Mouse (Mus musculus) midbrain, embryonic 14.5 days (tissue): ENCODE data around the gene Sertad4. TPM values are rescaled to one million over a fixed set of nuclear protein-coding genes. Genes with fewer than 3 reads are reported as not detected.

Experiments used
- ATAC-seq: fragments of 200-750 bp; cut with Nextera tagmentation; 2 replicates; pipeline ENCODE4 v1.8.0; 2017; ENCODE audit warnings: moderate number of reproducible peaks, moderate library complexity; ENCODE audit not compliant: low FRiP score, low TSS enrichment
- DNase-seq: peaks from one replicate; pipeline ENCODE4 v3.0.0-alpha.2; 2015
- H3K27ac ChIP-seq: fragments of 300-500 bp; sonication (generic); replicated peaks from 2 replicates; pipeline ENCODE4 v1.5.1; 2014; ENCODE audit warnings: mild to moderate bottlenecking, low read depth, low read length, moderate library complexity
- H3K27me3 ChIP-seq: fragments of 300-500 bp; sonication (generic); 2 replicates; pipeline ENCODE4 v1.6.1; 2014; ENCODE audit warnings: low read length, control low read depth, mixed read lengths; ENCODE audit not compliant: control insufficient read depth, insufficient read depth
- H3K36me3 ChIP-seq: fragments of 300-500 bp; sonication (generic); 2 replicates; pipeline ENCODE4 v1.6.1; 2014; ENCODE audit warnings: low read length, control low read depth; ENCODE audit not compliant: control insufficient read depth, insufficient read depth
- H3K4me1 ChIP-seq: fragments of 300-500 bp; sonication (generic); 2 replicates; pipeline ENCODE4 v1.6.1; 2014; ENCODE audit warnings: mild to moderate bottlenecking, antibody characterized with exemption, low read length, control low read depth; ENCODE audit not compliant: control insufficient read depth, insufficient read depth
- H3K4me2 ChIP-seq: fragments of 300-500 bp; sonication (generic); 2 replicates; pipeline ENCODE4 v1.6.1; 2014; ENCODE audit warnings: mild to moderate bottlenecking, low read length, moderate library complexity
- H3K4me3 ChIP-seq: fragments of 300-500 bp; sonication (generic); replicated peaks from 2 replicates; pipeline ENCODE4 v1.5.1; 2014; ENCODE audit warnings: low read depth, low read length
- H3K9ac ChIP-seq: fragments of 300-500 bp; sonication (generic); replicated peaks from 2 replicates; pipeline ENCODE4 v1.6.1; 2014; ENCODE audit warnings: mild to moderate bottlenecking, low read length, moderate library complexity
- H3K9me3 ChIP-seq: fragments of 300-500 bp; sonication (generic); 2 replicates; pipeline ENCODE4 v1.6.1; 2016; ENCODE audit warnings: low read length, control low read depth, mixed read lengths; ENCODE audit not compliant: control insufficient read depth
- WGBS: fragments of 180-500 bp; shearing (Covaris S2); extraction: QIAGEN DNeasy Blood & Tissue Kit; methylation state at CpG from one replicate; pipeline ENCODE4 v1.1.7; 2014; 5-methylcytosine and 5-hydroxymethylcytosine counted together
- polyA plus RNA-seq: library from polyadenylated mRNA; unstranded; fragments of >200 nt; fragmentation: Nextera tagmentation; extraction: Ambion mirVana; gene quantifications from 2 replicates; pipeline ENCODE4 v1.2.1, GENCODE M21; 2014

Sertad4 gene
- polyA plus RNA-seq, 1 experiment from 2014 or later, result 39.5 TPM

DNA sequence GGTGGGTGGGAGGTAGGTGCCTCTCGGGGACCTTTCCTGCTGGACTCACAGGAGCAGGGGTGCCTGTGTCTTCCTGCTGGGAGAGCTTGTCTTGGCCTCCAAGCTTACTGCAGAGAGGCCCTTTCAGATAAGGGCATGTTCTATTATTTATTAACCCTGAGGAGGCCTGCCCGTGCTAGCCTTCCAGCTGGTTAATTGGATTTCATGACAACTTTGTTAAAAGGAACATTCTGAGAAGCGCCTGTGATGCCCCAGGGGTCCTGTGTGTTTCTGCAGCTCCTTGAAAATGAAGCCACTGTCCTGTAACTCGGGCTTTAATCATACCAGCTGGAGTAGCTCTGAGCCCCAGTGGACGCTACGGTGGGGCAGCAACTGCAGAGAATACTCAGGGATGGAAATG is 25.1 kb downstream of the Sertad4 start:
- no peak overlapping the region for H3K4me3 ChIP-seq
- no peaks in the 10 kb centered on the region for H3K9me3 ChIP-seq
- no peak for ATAC-seq
- H3K27ac ChIP-seq, result peak overlapping the region; percentile 81
- H3K36me3 ChIP-seq, result no peaks in the 10 kb centered on the region
- H3K9ac ChIP-seq, result no peak overlapping the region
- peaks cover 40% of the 10 kb centered on the region for H3K4me1 ChIP-seq
- WGBS, result 4% methylated on average over 6 of the region's 6 CpGs
- no peaks in the 10 kb centered on the region; the same call in 1 of the 2 replicates for H3K27me3 ChIP-seq
- H3K4me2 ChIP-seq, result no peak overlapping the region
- DNase-seq, result peak; percentile 78

DNA sequence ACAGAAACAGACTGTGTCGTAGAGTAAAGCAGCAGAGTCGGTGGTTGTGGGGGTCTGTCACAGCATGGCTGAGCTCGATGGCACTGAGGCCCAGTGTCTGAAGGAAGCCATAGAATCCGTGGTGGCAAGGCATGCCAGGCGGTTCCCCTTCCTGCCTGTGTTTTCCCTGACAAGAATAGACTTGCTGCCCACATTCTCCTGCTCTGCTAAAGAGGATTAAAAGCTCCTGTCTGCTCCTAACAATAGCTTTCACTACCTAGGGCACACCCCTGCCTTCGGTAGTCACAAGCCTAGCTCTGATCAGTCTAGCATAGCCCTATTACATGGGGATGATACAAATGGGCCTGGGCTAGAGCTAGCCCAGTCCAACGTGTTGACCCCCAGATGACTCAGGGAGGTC is 26.6 kb downstream of the Sertad4 start:
- no peaks in the 10 kb centered on the region for H3K9me3 ChIP-seq
- no peaks in the 10 kb centered on the region; the same call in 1 of the 2 replicates for H3K27me3 ChIP-seq
- 18% methylated on average over 7 of the region's 7 CpGs for WGBS
- H3K4me1 ChIP-seq, result peaks cover 32% of the 10 kb centered on the region
- H3K4me3 ChIP-seq, result no peak overlapping the region
- H3K36me3 ChIP-seq, result no peaks in the 10 kb centered on the region
- DNase-seq (no peak), ATAC-seq (no peak)
- no peak overlapping the region for H3K4me2 ChIP-seq
- H3K9ac ChIP-seq, result no peak overlapping the region
- peak overlapping the region; percentile 49 for H3K27ac ChIP-seq

DNA sequence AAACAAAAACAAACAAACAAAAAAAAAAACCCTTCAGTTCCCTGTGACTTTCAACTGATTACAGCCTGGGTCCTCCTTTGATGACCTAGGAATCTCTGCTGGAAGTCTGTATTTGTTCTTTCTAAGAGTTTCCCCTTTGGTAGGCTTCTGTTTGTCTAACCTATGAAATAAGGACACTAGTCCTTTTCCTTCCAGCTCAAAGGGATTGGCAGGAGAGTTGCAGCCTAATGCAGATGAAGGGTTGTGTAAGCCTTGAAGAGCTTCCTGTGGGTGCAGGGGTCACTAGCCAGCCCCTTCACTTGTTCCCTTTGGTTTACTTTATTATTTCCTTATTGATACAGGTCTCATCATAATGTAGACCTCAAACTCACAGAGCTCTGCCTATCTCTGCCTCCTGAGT is 27.6 kb downstream of the Sertad4 start:
- Histone ChIP-seq H3K36me3 (no peaks in the 10 kb centered on the region), H3K27me3 (no peaks in the 10 kb centered on the region; the same call in 1 of the 2 replicates)
- no peak for ATAC-seq

GRCm38 (mm10) chr1:192825746-192826145 is 29.8 kb downstream of the Sertad4 start:
- Histone ChIP-seq H3K27ac (no peak overlapping the region), H3K4me3 (no peak overlapping the region), H3K4me2 (no peak overlapping the region), H3K9me3 (no peaks in the 10 kb centered on the region), H3K36me3 (no peaks in the 10 kb centered on the region), H3K27me3 (no peaks in the 10 kb centered on the region), H3K4me1 (peaks cover 21% of the 10 kb centered on the region), H3K9ac (no peak overlapping the region)
- WGBS, result 28% methylated on average over 9 of the region's 9 CpGs
- DNase-seq, result no peak
- ATAC-seq, result no peak

More for the DNA sequence above, 27.6 kb downstream of the Sertad4 start:
- DNase-seq, result no peak
- H3K4me3 ChIP-seq, result no peak overlapping the region
- no peak overlapping the region for H3K9ac ChIP-seq
- H3K9me3 ChIP-seq, result no peaks in the 10 kb centered on the region
- H3K4me2 ChIP-seq, result no peak overlapping the region
- peaks cover 32% of the 10 kb centered on the region for H3K4me1 ChIP-seq
- no peak overlapping the region for H3K27ac ChIP-seq

GRCm38 (mm10) chr1:192822652-192823525 is 32.7 kb downstream of the Sertad4 start:
- H3K27ac ChIP-seq, result peak overlapping the region; percentile 60
- H3K4me2 ChIP-seq, result no peak overlapping the region
- peak; percentile 75 for DNase-seq
- H3K36me3 ChIP-seq, result no peaks in the 10 kb centered on the region
- no peaks in the 10 kb centered on the region for H3K27me3 ChIP-seq
- no peak overlapping the region for H3K9ac ChIP-seq
- no peaks in the 10 kb centered on the region for H3K9me3 ChIP-seq
- no peak overlapping the region for H3K4me3 ChIP-seq
- ATAC-seq, result peak; percentile 82
- H3K4me1 ChIP-seq, result peaks cover 6% of the 10 kb centered on the region
- 24% methylated on average over 13 of the region's 13 CpGs for WGBS

GRCm38 (mm10) chr1:192822309-192822651 is 33.3 kb downstream of the Sertad4 start:
- Histone ChIP-seq H3K9me3 (no peaks in the 10 kb centered on the region), H3K27ac (peak overlapping the region; percentile 60; the same call in 1 of the 2 replicates)
- 83% methylated on average over 1 of the region's 1 CpGs for WGBS

DNA sequence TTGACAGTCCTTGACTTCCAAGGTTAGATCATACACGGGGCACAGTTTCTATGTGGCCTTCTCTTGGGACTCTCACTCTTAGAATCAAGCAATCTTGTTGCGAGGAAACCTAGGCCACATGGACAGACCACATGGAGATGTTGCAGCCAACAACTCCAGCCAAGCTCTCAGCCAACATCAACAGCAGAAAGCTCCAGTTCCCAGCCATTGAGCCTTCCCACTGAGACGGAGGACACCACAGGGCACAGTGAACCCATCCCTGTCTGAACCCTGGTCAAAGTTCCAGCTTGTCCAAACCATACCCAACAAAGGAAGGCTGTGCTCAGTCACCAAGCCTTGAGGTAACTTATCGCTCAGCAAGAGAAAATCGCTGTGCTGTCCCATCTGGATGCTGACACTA is 37.2 kb downstream of the Sertad4 start:
- no peaks in the 10 kb centered on the region for H3K27me3 ChIP-seq
- no peak overlapping the region for H3K4me3 ChIP-seq
- no peak overlapping the region for H3K9ac ChIP-seq
- 94% methylated on average over 5 of the region's 5 CpGs for WGBS
- H3K4me2 ChIP-seq, result no peak overlapping the region
- H3K4me1 ChIP-seq, result peaks cover 3% of the 10 kb centered on the region
- no peak overlapping the region for H3K27ac ChIP-seq
- no peaks in the 10 kb centered on the region for H3K9me3 ChIP-seq
- ATAC-seq (no peak), DNase-seq (no peak)
- H3K36me3 ChIP-seq, result no peaks in the 10 kb centered on the region

More at GRCm38 (mm10) chr1:192822309-192822651, 33.3 kb downstream of the Sertad4 start:
- Histone ChIP-seq H3K4me2 (no peak overlapping the region), H3K4me3 (no peak overlapping the region), H3K36me3 (no peaks in the 10 kb centered on the region), H3K9ac (no peak overlapping the region), H3K4me1 (peaks cover 6% of the 10 kb centered on the region), H3K27me3 (no peaks in the 10 kb centered on the region)
- ATAC-seq (no peak), DNase-seq (no peak)

DNA sequence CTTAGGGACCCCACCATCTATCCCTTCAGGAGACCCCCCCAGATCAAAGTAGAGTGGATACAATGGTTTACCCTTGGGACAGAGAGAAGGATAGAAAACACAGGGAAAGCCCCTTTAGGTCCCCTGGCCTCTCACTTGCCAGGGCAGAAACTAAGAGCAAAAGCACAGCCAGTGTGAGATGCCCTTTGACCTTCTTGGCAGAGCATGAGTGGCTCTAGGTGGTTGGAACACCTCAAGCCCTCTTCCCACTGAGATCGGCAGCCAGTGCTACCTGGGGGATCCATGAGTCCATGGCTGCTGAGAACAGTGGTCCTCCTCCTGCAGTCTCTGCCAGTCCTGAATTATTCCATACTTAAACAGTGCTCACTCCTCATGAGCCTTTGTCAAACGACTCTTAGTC is 39.8 kb downstream of the Sertad4 start:
- Histone ChIP-seq H3K4me1 (no peaks in the 10 kb centered on the region), H3K9me3 (no peaks in the 10 kb centered on the region), H3K27me3 (no peaks in the 10 kb centered on the region), H3K4me3 (no peak overlapping the region), H3K36me3 (no peaks in the 10 kb centered on the region), H3K27ac (no peak overlapping the region), H3K4me2 (no peak overlapping the region), H3K9ac (no peak overlapping the region)
- ATAC-seq (no peak), DNase-seq (no peak)
- WGBS, result 57% methylated on average over 2 of the region's 2 CpGs

GRCm38 (mm10) chr1:192814700-192815099 is 40.9 kb downstream of the Sertad4 start:
- no peaks in the 10 kb centered on the region for H3K9me3 ChIP-seq
- H3K27ac ChIP-seq, result no peak overlapping the region
- WGBS, result 39% methylated on average over 3 of the region's 3 CpGs
- H3K4me2 ChIP-seq, result no peak overlapping the region
- DNase-seq, result no peak
- no peak overlapping the region for H3K4me3 ChIP-seq
- H3K27me3 ChIP-seq, result no peaks in the 10 kb centered on the region
- H3K9ac ChIP-seq, result no peak overlapping the region
- H3K36me3 ChIP-seq, result no peaks in the 10 kb centered on the region
- H3K4me1 ChIP-seq, result no peaks in the 10 kb centered on the region
- no peak for ATAC-seq
